Mouse (Mus musculus): ENCODE data around the gene Lsm2. TPM values are rescaled to one million over a fixed set of nuclear protein-coding genes. Genes with fewer than 3 reads are reported as not detected.
"Not testable (repeated sequence)": the region's sequence is repeated elsewhere in the genome, so short reads cannot be mapped to it uniquely, and the experiment has no call there.

The Lsm2 gene
- polyA plus RNA-seq, 1 experiment from 2014 or later: 159 TPM

GRCm38 (mm10) chr17:35005158-35005557 lies 23.5 kb downstream of the Lsm2 start:
- 92% methylated on average over 10 of the region's 10 CpGs for WGBS

GRCm38 (mm10) chr17:35005902-35006301 lies 24.2 kb downstream of the Lsm2 start:
- WGBS: 91% methylated on average over 5 of the region's 5 CpGs
- not testable (repeated sequence) for H3K4me2 ChIP-seq; H3K27me3 ChIP-seq; H3K27ac ChIP-seq; ATAC-seq (ENCODE audit: insufficient number of reproducible peaks, low FRiP score, low TSS enrichment, low read depth); H3K4me3 ChIP-seq; H3K9ac ChIP-seq; H3K9me3 ChIP-seq
- H3K4me1 ChIP-seq: peaks cover 18% of the 10 kb centered on the region
- H3K36me3 ChIP-seq: peaks cover 65% of the 10 kb centered on the region

More at GRCm38 (mm10) chr17:35005158-35005557, 23.5 kb downstream of the Lsm2 start:
- Histone ChIP-seq H3K4me1 (peaks cover 18% of the 10 kb centered on the region), H3K36me3 (peaks cover 57% of the 10 kb centered on the region), H3K4me3 (no peak overlapping the region), H3K9ac (no peak overlapping the region), H3K4me2 (no peak overlapping the region), H3K27me3 (no peaks in the 10 kb centered on the region), H3K9me3 (no peaks in the 10 kb centered on the region), H3K27ac (no peak overlapping the region)
- ATAC-seq (ENCODE audit: insufficient number of reproducible peaks, low FRiP score, low TSS enrichment, low read depth): no peak

- 94% methylated on average over 7 of the region's 7 CpGs for WGBS
- Histone ChIP-seq H3K27me3 (no peaks in the 10 kb centered on the region), H3K9ac (no peak overlapping the region), H3K36me3 (peaks cover 81% of the 10 kb centered on the region), H3K4me3 (no peak overlapping the region), H3K4me1 (peaks cover 10% of the 10 kb centered on the region), H3K27ac (no peak overlapping the region), H3K4me2 (no peak overlapping the region), H3K9me3 (no peaks in the 10 kb centered on the region)
- no peak for ATAC-seq (ENCODE audit: insufficient number of reproducible peaks, low FRiP score, low TSS enrichment, low read depth)
These were observed 25.8 kb downstream of the Lsm2 start for GRCm38 (mm10) chr17:35007387-35007991.

DNA sequence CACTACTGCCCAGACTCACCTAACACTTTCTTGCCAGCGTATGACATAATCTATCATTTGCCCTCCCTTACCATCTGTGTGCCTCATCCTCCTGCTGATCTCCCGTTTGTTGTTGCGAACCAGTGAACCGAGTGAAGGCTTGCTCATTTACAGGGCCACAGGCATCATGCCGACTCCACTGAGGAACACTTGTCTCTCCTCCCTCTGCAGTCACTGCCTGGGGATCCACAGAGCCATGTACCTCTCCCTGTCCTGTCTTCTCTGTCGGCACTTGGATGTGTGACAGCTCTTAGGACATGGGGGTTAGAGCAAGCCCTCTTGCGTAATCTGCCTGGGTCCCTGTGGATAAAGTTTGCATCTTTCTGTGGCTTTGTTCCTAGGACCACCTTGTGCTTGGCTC lies 27.9 kb downstream of the Lsm2 start:
- Histone ChIP-seq H3K4me2 (no peak overlapping the region), H3K27me3 (no peaks in the 10 kb centered on the region), H3K36me3 (peaks cover 95% of the 10 kb centered on the region), H3K4me3 (no peak overlapping the region), H3K4me1 (no peaks in the 10 kb centered on the region), H3K9ac (no peak overlapping the region), H3K27ac (no peak overlapping the region), H3K9me3 (no peaks in the 10 kb centered on the region)
- WGBS: 87% methylated on average over 7 of the region's 7 CpGs
- no peak for ATAC-seq (ENCODE audit: insufficient number of reproducible peaks, low FRiP score, low TSS enrichment, low read depth)

DNA sequence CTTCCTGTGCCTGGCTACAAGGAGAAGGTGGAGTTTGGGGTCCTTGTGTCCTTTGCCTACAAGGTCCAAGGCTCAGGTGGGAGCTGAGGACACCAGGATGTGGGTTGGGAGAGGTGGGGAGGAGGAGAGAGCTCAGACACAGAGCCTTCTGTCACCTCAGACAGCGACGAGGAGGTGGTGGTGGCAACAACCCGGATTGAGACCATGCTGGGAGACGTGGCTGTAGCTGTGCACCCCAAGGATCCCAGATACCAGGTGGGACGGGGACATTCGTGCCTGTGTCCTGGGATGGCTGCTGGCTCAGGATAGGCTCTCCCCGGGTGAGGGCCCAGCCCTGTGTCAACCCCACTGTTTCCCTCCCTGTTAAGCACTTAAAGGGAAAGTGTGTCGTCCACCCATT lies 29.8 kb downstream of the Lsm2 start:
- H3K4me3 ChIP-seq: no peak overlapping the region
- H3K4me2 ChIP-seq: no peak overlapping the region
- H3K27me3 ChIP-seq: no peaks in the 10 kb centered on the region
- WGBS: 94% methylated on average over 8 of the region's 8 CpGs
- H3K36me3 ChIP-seq: peaks cover 98% of the 10 kb centered on the region
- H3K4me1 ChIP-seq: peaks cover 10% of the 10 kb centered on the region
- H3K9ac ChIP-seq: no peak overlapping the region
- ATAC-seq (ENCODE audit: insufficient number of reproducible peaks, low FRiP score, low TSS enrichment, low read depth): no peak
- no peaks in the 10 kb centered on the region for H3K9me3 ChIP-seq
- H3K27ac ChIP-seq: no peak overlapping the region

GRCm38 (mm10) chr17:35012430-35012829 lies 30.8 kb downstream of the Lsm2 start:
- Histone ChIP-seq H3K9me3 (no peaks in the 10 kb centered on the region), H3K4me2 (no peak overlapping the region), H3K4me1 (peaks cover 14% of the 10 kb centered on the region), H3K27ac (no peak overlapping the region), H3K36me3 (peaks cover 92% of the 10 kb centered on the region), H3K9ac (no peak overlapping the region), H3K4me3 (no peak overlapping the region), H3K27me3 (no peaks in the 10 kb centered on the region)
- 84% methylated on average over 13 of the region's 13 CpGs for WGBS
- ATAC-seq (ENCODE audit: insufficient number of reproducible peaks, low FRiP score, low TSS enrichment, low read depth): no peak

DNA sequence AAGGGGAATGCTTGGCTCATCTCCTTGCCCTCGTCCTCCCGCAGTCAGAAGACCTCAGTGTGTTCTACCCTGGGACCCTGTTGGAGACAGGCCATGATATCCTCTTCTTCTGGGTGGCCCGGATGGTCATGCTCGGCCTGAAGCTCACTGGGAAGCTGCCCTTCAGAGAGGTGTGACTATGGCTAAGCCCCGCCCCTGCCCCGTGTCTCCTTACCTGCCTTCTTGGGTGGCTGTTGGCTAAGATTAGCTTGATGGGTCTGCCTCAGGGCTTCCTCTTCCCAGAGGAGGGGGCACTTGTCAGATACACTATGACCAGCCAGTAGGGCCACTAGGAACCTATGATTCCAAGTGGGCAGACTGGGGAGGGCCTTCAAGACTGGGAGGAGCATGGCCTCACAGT lies 31.6 kb downstream of the Lsm2 start:
- Histone ChIP-seq H3K9me3 (no peaks in the 10 kb centered on the region), H3K4me1 (peaks cover 14% of the 10 kb centered on the region), H3K4me3 (no peak overlapping the region), H3K4me2 (no peak overlapping the region), H3K9ac (no peak overlapping the region), H3K36me3 (peaks cover 84% of the 10 kb centered on the region), H3K27me3 (no peaks in the 10 kb centered on the region), H3K27ac (no peak overlapping the region)
- no peak for ATAC-seq (ENCODE audit: insufficient number of reproducible peaks, low FRiP score, low TSS enrichment, low read depth)
- 83% methylated on average over 6 of the region's 6 CpGs for WGBS

DNA sequence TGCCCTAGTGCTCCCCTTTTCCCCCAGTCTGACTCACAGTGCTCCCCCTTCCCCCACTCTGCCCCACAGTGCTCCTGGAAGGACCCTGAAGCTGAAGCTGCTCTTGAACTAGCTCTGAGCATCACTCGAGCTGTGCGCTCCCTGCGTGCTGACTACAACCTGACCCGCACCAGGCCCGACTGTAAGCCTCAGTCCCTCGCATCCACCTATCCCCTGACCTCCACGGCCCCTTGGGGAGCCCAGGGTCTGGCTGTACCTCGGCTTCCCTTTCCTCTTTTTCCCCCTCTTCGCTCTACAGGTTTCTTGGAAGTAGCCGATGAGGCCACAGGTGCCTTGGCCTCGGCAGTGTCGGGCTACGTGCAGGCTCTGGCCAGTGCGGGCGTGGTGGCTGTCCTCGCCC lies 33.6 kb downstream of the Lsm2 start:
- Histone ChIP-seq H3K9ac (no peak overlapping the region), H3K27ac (no peak overlapping the region), H3K4me1 (peaks cover 14% of the 10 kb centered on the region), H3K9me3 (no peaks in the 10 kb centered on the region), H3K36me3 (peaks cover 65% of the 10 kb centered on the region), H3K4me2 (no peak overlapping the region), H3K4me3 (no peak overlapping the region), H3K27me3 (no peaks in the 10 kb centered on the region)
- 90% methylated on average over 16 of the region's 16 CpGs for WGBS
- no peak for ATAC-seq (ENCODE audit: insufficient number of reproducible peaks, low FRiP score, low TSS enrichment, low read depth)

GRCm38 (mm10) chr17:35016376-35016775 lies 34.7 kb downstream of the Lsm2 start, which contains the start of gene Vwa7:
Vwa7 (plus strand) TSS chr17:35016579.
- H3K27ac ChIP-seq: peak within 1 kb of the TSS; percentile 35
- H3K4me2 ChIP-seq: no peak within 1 kb of the TSS
- H3K4me1 ChIP-seq: peaks cover 16% of the 10 kb centered on the region
- H3K9me3 ChIP-seq: no peaks in the 10 kb centered on the region
- ATAC-seq (ENCODE audit: insufficient number of reproducible peaks, low FRiP score, low TSS enrichment, low read depth): no peak
- H3K9ac ChIP-seq: no peak within 1 kb of the TSS
- H3K4me3 ChIP-seq: no peak within 1 kb of the TSS
- WGBS: 57% methylated on average over 12 of the region's 12 CpGs
- H3K27me3 ChIP-seq: no peaks in the 10 kb centered on the region
- H3K36me3 ChIP-seq: peaks cover 54% of the 10 kb centered on the region

- Histone ChIP-seq H3K9ac (no peak overlapping the region), H3K4me1 (peaks cover 19% of the 10 kb centered on the region), H3K9me3 (no peaks in the 10 kb centered on the region), H3K27me3 (no peaks in the 10 kb centered on the region), H3K4me3 (no peak overlapping the region), H3K36me3 (peaks cover 48% of the 10 kb centered on the region), H3K27ac (peak overlapping the region; percentile 35; the same call in 1 of the 2 replicates), H3K4me2 (no peak overlapping the region)
- 79% methylated on average over 10 of the region's 10 CpGs for WGBS
- ATAC-seq (ENCODE audit: insufficient number of reproducible peaks, low FRiP score, low TSS enrichment, low read depth): no peak
These were observed 35.4 kb downstream of the Lsm2 start for GRCm38 (mm10) chr17:35016791-35017705.

- WGBS: 77% methylated on average over 14 of the region's 14 CpGs
- ATAC-seq (ENCODE audit: insufficient number of reproducible peaks, low FRiP score, low TSS enrichment, low read depth): no peak
- H3K36me3 ChIP-seq: peaks cover 41% of the 10 kb centered on the region
These were observed 36.0 kb downstream of the Lsm2 start for GRCm38 (mm10) chr17:35017706-35018030.

DNA sequence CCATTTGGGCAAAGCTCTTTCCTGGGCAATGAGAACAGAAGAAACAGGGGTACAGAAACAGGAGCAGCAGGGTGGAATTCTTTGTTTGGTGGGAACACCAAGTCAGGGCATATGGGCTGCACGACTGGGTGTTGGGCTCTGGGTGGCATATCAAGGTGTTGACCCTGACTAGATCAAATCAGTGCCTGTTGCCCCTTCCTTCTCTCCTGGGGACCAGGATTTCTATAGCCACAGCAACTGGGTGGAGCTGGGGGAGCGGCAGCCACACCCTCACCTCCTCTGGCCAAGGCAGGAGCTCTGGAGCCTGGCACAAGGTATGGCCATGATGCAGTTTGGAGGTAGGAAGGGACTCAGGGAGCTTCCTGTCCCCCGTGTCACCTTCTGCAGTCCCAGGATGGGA lies 36.5 kb downstream of the Lsm2 start:
- Histone ChIP-seq H3K4me1 (peaks cover 19% of the 10 kb centered on the region), H3K4me2 (no peak overlapping the region), H3K4me3 (no peak overlapping the region), H3K27ac (no peak overlapping the region), H3K9ac (no peak overlapping the region), H3K27me3 (no peaks in the 10 kb centered on the region), H3K9me3 (no peaks in the 10 kb centered on the region), H3K36me3 (peaks cover 36% of the 10 kb centered on the region)
- ATAC-seq (ENCODE audit: insufficient number of reproducible peaks, low FRiP score, low TSS enrichment, low read depth): no peak
- WGBS: 80% methylated on average over 3 of the region's 3 CpGs

More at GRCm38 (mm10) chr17:35017706-35018030, 36.0 kb downstream of the Lsm2 start:
- no peak overlapping the region for H3K4me2 ChIP-seq
- no peak overlapping the region for H3K4me3 ChIP-seq
- no peaks in the 10 kb centered on the region for H3K9me3 ChIP-seq
- H3K9ac ChIP-seq: no peak overlapping the region
- peaks cover 19% of the 10 kb centered on the region for H3K4me1 ChIP-seq
- no peaks in the 10 kb centered on the region for H3K27me3 ChIP-seq
- H3K27ac ChIP-seq: no peak overlapping the region
